Mouse (Mus musculus) myocyte (in vitro differentiated cells): ENCODE measurements around the gene Mocs1. TPM values are rescaled to one million over a fixed set of nuclear protein-coding genes. Genes with fewer than 3 reads are reported as not detected.
"Not testable (repeated sequence)": the region's sequence is repeated elsewhere in the genome, so short reads cannot be mapped to it uniquely, and the experiment has no call there.

Experiments used
- H3K27me3 ChIP-seq: one replicate; pipeline ENCODE4 v1.6.1; 2011; ENCODE audit not compliant: control insufficient read depth, insufficient read depth, insufficient read length
- H3K36me3 ChIP-seq: one replicate; pipeline ENCODE4 v1.6.1; 2011; ENCODE audit not compliant: control insufficient read depth, insufficient read depth
- H3K4me2 ChIP-seq: one replicate; pipeline ENCODE4 v1.6.1; 2011; ENCODE audit warnings: low read depth, control low read depth
- H3K4me3 ChIP-seq: one replicate; pipeline ENCODE4 v1.5.1; 2011; ENCODE audit warnings: mild to moderate bottlenecking, control low read depth, moderate library complexity
- H3K79me2 ChIP-seq: one replicate; pipeline ENCODE4 v1.6.1; 2011; ENCODE audit not compliant: control insufficient read depth, insufficient read depth
- H3ac ChIP-seq: one replicate; pipeline ENCODE4 v1.6.1; 2011; ENCODE audit not compliant: control insufficient read depth, insufficient read length
- CEBPB ChIP-seq: IDR thresholded peaks from 2 replicates; pipeline ENCODE4 v1.6.1; 2011; ENCODE audit warnings: mild to moderate bottlenecking, moderate library complexity; ENCODE audit not compliant: poor library complexity, insufficient read depth, severe bottlenecking
- E2F4 ChIP-seq: IDR thresholded peaks from one replicate; pipeline ENCODE4 v1.6.1; 2011; ENCODE audit warnings: mild to moderate bottlenecking, control low read depth, moderate library complexity; ENCODE audit not compliant: insufficient read depth
- MAX ChIP-seq: IDR thresholded peaks from one replicate; pipeline ENCODE4 v1.6.1; 2011; ENCODE audit warnings: low read depth, mild to moderate bottlenecking, control low read depth
- MYOD1 ChIP-seq, 3 experiments: IDR thresholded peaks; one replicate each; pipeline ENCODE4 v1.6.1; 2011; ENCODE audit warnings: control low read depth in 2 of 3, low read depth in 2 of 3, mild to moderate bottlenecking in 2 of 3, moderate library complexity in 1 of 3; ENCODE audit not compliant: insufficient read length in 2 of 3, control insufficient read depth in 1 of 3
- MYOG ChIP-seq, 3 experiments: IDR thresholded peaks; one replicate each; pipeline ENCODE4 v1.6.1; 2011; ENCODE audit warnings: control low read depth in 2 of 3, low read depth in 2 of 3, mild to moderate bottlenecking in 2 of 3; ENCODE audit not compliant: insufficient read length in 2 of 3, control insufficient read depth in 1 of 3, insufficient read depth in 1 of 3
- POLR2A ChIP-seq: IDR thresholded peaks from one replicate; pipeline ENCODE4 v1.6.1; 2011; ENCODE audit warnings: low read depth, mild to moderate bottlenecking, control low read depth, moderate library complexity; ENCODE audit not compliant: insufficient read length
- POLR2AphosphoS2 ChIP-seq: IDR thresholded peaks from one replicate; pipeline ENCODE4 v1.6.1; 2011; ENCODE audit warnings: low read depth, control low read depth; ENCODE audit not compliant: insufficient read length
- REST ChIP-seq: IDR thresholded peaks from one replicate; pipeline ENCODE4 v1.6.1; 2011; ENCODE audit warnings: mild to moderate bottlenecking, control low read depth, moderate library complexity; ENCODE audit not compliant: insufficient read depth, insufficient read length
- SRF ChIP-seq: IDR thresholded peaks from one replicate; pipeline ENCODE4 v1.6.1; 2011; ENCODE audit warnings: low read depth; ENCODE audit not compliant: control insufficient read depth, insufficient read length
- TCF12 ChIP-seq: IDR thresholded peaks from one replicate; pipeline ENCODE4 v1.6.1; 2011; ENCODE audit warnings: mild to moderate bottlenecking, control low read depth; ENCODE audit not compliant: poor library complexity, insufficient read depth, severe bottlenecking
- TCF3 ChIP-seq: IDR thresholded peaks from one replicate; pipeline ENCODE4 v1.6.1; 2011; ENCODE audit warnings: low read depth, control low read depth; ENCODE audit not compliant: insufficient read length
- USF1 ChIP-seq: IDR thresholded peaks from one replicate; pipeline ENCODE4 v1.6.1; 2011; ENCODE audit warnings: low read depth, mild to moderate bottlenecking, control low read depth, moderate library complexity
- polyA plus RNA-seq: library from polyadenylated mRNA; unstranded; fragments of >200 nt; fragmentation: generic; extraction: Trizol; gene quantifications from one replicate; pipeline ENCODE4 v1.2.1, GENCODE M21; 2012; ENCODE audit warnings: missing spikeins

Gene Mocs1
- polyA plus RNA-seq, 1 experiment = 12.7 TPM

DNA sequence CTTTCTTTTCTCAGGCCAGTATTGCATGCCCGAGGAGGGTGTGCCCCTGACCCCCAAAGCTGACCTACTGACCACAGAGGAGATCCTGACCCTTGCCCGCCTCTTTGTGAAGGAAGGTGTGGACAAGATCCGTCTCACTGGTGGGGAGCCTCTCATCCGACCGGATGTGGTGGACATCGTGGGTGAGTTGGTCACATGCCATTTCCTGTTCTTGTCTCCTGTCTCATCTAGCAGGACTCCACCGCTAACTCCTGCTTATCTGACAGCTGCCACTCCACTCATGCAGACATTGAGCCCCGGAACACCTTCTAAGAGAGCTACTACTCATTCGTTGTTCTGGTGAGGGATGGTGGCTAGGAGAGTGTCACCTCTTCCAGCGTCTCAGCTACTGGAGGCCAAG, 6.9 kb downstream of the Mocs1 start:
- Histone ChIP-seq H3K4me2 (no peak overlapping the region), H3K79me2 (no peaks in the 10 kb centered on the region), H3K27me3 (no peaks in the 10 kb centered on the region), H3ac (no peak overlapping the region), H3K4me3 (no peak overlapping the region), H3K36me3 (peaks cover 6% of the 10 kb centered on the region)
- TF ChIP-seq POLR2AphosphoS2 = no peak
- no peak for TF ChIP-seq POLR2A
- TF ChIP-seq SRF = no peak
- TF ChIP-seq MYOD1 (IDR thresholded peaks at IDR 0.05; ENCODE audit: control insufficient read depth in 1 of 3, insufficient read length in 2 of 3, low read depth in 2 of 3) = no peak
- TF ChIP-seq E2F4 = no peak
- TF ChIP-seq MYOG (IDR thresholded peaks at IDR 0.05; ENCODE audit: control insufficient read depth in 1 of 3, insufficient read depth in 1 of 3, insufficient read length in 2 of 3, low read depth in 2 of 3) = no peak
- no peak for TF ChIP-seq TCF3
- TF ChIP-seq CEBPB = no peak
- TF ChIP-seq TCF12 = no peak
- TF ChIP-seq USF1 = no peak
- TF ChIP-seq MAX = no peak
- TF ChIP-seq REST = no peak

DNA sequence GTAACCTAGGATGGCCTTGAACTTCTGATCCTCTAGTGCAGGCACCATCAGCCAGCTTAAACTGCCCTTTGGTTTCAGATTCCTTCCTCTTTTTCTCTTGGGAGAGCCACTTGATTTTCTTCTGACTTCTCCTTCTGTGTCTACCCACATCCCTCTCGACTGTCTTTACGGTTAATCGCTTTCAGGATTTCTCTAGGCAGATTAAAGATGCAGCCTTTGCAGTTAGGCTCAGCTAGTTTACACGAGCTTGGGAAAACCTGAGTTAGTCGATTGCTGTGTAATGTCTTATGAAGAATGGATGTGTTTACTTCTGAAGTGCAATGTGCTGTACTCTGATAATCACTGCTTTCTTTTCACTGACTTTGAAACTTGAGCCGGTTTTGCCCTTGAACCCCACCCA, 8.5 kb downstream of the Mocs1 start:
- Histone ChIP-seq H3K36me3 (peaks cover 6% of the 10 kb centered on the region), H3K79me2 (no peaks in the 10 kb centered on the region), H3ac (no peak overlapping the region), H3K4me3 (no peak overlapping the region), H3K4me2 (no peak overlapping the region), H3K27me3 (no peaks in the 10 kb centered on the region)
- TF ChIP-seq TCF3 (no peak), MYOD1 (IDR thresholded peaks at IDR 0.05; ENCODE audit: control insufficient read depth in 1 of 3, insufficient read length in 2 of 3, low read depth in 2 of 3) (no peak), POLR2AphosphoS2 (no peak), MYOG (IDR thresholded peaks at IDR 0.05; ENCODE audit: control insufficient read depth in 1 of 3, insufficient read depth in 1 of 3, insufficient read length in 2 of 3, low read depth in 2 of 3) (no peak), TCF12 (no peak), REST (no peak), MAX (no peak), E2F4 (no peak), SRF (no peak), USF1 (no peak), POLR2A (no peak)

DNA sequence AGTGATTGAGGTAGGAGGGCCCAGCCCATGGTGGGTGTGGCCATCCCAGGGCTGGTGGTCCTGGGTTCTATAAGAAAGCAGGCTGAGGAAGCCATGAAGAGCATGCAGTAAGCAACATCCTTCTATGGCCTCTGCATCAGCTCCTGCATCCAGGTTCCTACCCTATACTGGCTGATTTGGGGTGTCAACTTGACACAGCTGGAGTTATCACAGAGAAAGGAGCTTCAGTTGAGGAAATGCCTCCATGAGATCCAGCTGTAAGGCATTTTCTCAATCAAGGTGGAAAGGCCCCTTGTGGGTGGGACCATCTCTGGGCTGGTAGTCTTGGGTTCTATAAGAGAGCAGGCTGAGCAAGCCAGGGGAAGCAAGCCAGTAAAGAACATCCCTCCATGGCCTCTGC, 9.1 kb downstream of the Mocs1 start:
- not testable (repeated sequence) for H3K27me3 ChIP-seq, H3ac ChIP-seq, H3K4me3 ChIP-seq, H3K36me3 ChIP-seq, H3K79me2 ChIP-seq, H3K4me2 ChIP-seq

DNA sequence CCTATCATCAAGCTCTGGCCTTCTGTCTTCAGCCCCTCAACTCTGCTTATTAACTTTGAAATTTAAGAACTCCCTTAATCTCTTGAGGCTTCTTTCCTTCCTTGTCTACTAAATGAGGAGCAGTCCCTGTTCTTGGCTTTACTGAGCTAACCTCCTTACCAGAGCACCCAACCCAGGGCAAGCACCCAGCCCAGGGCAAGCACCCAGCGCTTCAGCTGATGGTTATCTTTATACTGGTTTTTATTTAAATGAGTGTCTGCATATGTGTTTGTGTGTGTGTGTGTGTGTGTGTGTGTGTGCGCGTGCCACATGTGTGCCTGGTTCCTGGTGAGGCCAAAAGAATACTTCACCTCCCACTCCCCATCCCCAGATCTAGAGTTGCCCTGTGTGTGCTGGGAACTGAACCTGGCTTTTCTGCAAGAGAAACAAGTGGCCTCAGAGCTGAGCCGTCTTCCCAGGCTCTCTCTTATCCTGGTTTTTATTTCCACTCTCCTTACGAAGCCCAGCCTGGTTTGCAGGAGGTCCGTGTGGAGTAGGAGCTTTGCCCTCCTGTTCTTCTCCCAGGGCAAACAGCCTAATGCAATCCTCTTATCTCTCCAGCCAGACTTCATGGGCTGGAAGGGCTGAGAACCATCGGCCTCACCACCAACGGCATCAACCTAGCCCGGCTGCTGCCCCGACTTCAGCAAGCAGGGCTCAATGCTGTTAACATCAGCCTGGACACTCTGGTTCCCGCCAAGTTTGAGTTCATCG, 10.8 kb downstream of the Mocs1 start:
- H3K4me2 ChIP-seq = no peak overlapping the region
- H3K27me3 ChIP-seq = no peaks in the 10 kb centered on the region
- H3K36me3 ChIP-seq = peaks cover 6% of the 10 kb centered on the region
- TF ChIP-seq REST (no peak), POLR2A (no peak), USF1 (no peak), SRF (no peak), TCF12 (no peak), CEBPB (no peak)
- no peaks in the 10 kb centered on the region for H3K79me2 ChIP-seq
- H3ac ChIP-seq = no peak overlapping the region
- H3K4me3 ChIP-seq = no peak overlapping the region

DNA sequence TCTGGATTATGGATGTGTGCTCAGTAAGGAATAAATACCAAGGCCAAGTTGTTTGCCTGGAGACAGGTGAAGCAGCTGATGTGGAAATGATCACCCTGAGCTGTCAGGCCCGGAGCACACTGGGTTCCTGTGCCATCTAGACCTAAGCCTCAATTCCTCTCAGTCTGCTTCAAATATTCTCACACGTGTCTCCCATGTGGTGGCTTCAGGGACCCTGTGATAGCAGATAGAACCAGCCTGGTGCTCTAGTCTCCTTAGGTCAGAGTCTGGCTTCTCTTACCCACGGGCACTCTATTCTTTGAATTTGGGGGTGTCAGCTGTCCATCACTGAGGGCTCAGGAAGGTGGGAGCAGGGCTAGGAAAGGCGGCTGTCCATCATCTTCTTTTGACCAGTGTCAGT, 11.5 kb downstream of the Mocs1 start:
- H3K4me3 ChIP-seq = no peak overlapping the region
- H3K4me2 ChIP-seq = no peak overlapping the region
- no peaks in the 10 kb centered on the region for H3K27me3 ChIP-seq
- TF ChIP-seq TCF12 = no peak
- TF ChIP-seq MAX = no peak
- no peak for TF ChIP-seq REST
- no peak for TF ChIP-seq USF1
- peaks cover 6% of the 10 kb centered on the region for H3K36me3 ChIP-seq
- H3K79me2 ChIP-seq = no peaks in the 10 kb centered on the region
- no peak overlapping the region for H3ac ChIP-seq
